Mouse (Mus musculus) G1E (cell line): Measurements from ENCODE around the gene Lmo3. TPM values are rescaled to one million over a fixed set of nuclear protein-coding genes. Genes with fewer than 3 reads are reported as not detected.

Experiments
- ATAC-seq: 2 replicates; pipeline ENCODE4 v1.8.0; 2016; ENCODE audit warnings: mild to moderate bottlenecking; ENCODE audit not compliant: insufficient number of reproducible peaks, poor library complexity, low FRiP score, severe bottlenecking; ENCODE audit errors: extremely low read depth
- DNase-seq: peaks from one replicate; pipeline ENCODE4 v3.0.0; 2012; ENCODE audit warnings: low spot score
- H3K27me3 ChIP-seq: 2 replicates; pipeline ENCODE4 v1.6.1; 2012; ENCODE audit warnings: mild to moderate bottlenecking, low read length, inconsistent platforms; ENCODE audit not compliant: insufficient read depth
- H3K36me3 ChIP-seq: replicated peaks from 2 replicates; pipeline ENCODE3; 2012; ENCODE audit warnings: mild to moderate bottlenecking, inconsistent platforms
- H3K4me1 ChIP-seq: 2 replicates; pipeline ENCODE4 v1.6.1; 2012; ENCODE audit warnings: low read depth, low read length, inconsistent platforms, mixed read lengths; ENCODE audit not compliant: insufficient read depth
- H3K4me3 ChIP-seq: 2 replicates; pipeline ENCODE4 v1.5.1; 2012; ENCODE audit warnings: low read depth, mild to moderate bottlenecking, inconsistent platforms, low read length, moderate library complexity, mixed read lengths
- H3K9me3 ChIP-seq: replicated peaks from 2 replicates; pipeline ENCODE4 v1.6.1; 2012; ENCODE audit warnings: inconsistent platforms
- CTCF ChIP-seq: IDR thresholded peaks from 2 replicates; pipeline ENCODE4 v1.5.1; 2012; ENCODE audit warnings: low read depth, low read length, inconsistent platforms, mixed read lengths
- GATA1 ChIP-seq: IDR thresholded peaks from 2 replicates; pipeline ENCODE4 v1.6.1; 2012; ENCODE audit warnings: borderline replicate concordance, low read length, inconsistent platforms, mixed read lengths
- GATA2 ChIP-seq: IDR thresholded peaks from 2 replicates; pipeline ENCODE4 v1.6.1; 2012; ENCODE audit warnings: low read depth, low read length, inconsistent platforms, borderline replicate concordance
- POLR2AphosphoS5 ChIP-seq: IDR thresholded peaks from 2 replicates; pipeline ENCODE4 v1.6.1; 2012; ENCODE audit warnings: low read depth, low read length, inconsistent platforms; ENCODE audit not compliant: insufficient replicate concordance
- TAL1 ChIP-seq: conservative IDR thresholded peaks from 2 replicates; pipeline ENCODE4 v1.6.1; 2012; ENCODE audit warnings: low read depth, low read length, inconsistent platforms, mixed read lengths
- polyA plus RNA-seq: library from polyadenylated mRNA; stranded (reverse); fragments of >175 nt; gene quantifications from 2 replicates; pipeline ENCODE4 v1.2.3, GENCODE M21; 2012
- total RNA-seq, 2 experiments: library from RNA; stranded (forward) in 1 of 2; stranded (reverse) in 1 of 2; fragments of 200-1000 nt in 1 of 2; fragments of >200 nt in 1 of 2; fragmentation: Nextera tagmentation in 1 of 2; gene quantifications; 2 replicates each; pipeline ENCODE4 v1.2.3; 2014 to 2017

The Lmo3 gene
- total and polyA plus RNA-seq, 3 experiments: 0.44 TPM; not detected in 2

DNA sequence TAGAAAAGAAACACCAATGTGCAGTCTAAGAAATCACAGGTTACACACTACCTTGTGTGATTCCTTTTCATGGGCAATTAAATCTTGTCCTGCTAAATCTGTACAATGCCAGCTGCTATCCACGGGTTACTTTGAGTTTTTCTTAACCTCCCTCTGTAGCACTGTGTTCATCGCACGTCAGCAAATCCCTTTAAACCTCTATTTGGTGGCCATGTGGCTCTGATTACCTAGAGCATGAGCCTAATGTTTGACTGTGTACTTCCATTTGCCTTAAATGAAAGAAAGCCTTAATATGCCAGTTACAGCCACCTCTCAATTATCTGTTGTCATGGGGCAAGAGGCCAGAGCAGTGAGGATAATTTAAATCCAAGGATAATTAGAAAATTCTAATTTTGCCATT is 98.9 kb downstream of the Lmo3 start:
- ATAC-seq: no peak
- H3K36me3 ChIP-seq: no peaks in the 10 kb centered on the region
- H3K4me3 ChIP-seq: no peak overlapping the region
- peaks cover 10% of the 10 kb centered on the region for H3K9me3 ChIP-seq
- H3K27me3 ChIP-seq: no peaks in the 10 kb centered on the region
- DNase-seq: no peak
- H3K4me1 ChIP-seq: no peaks in the 10 kb centered on the region
- no peak for TF ChIP-seq TAL1
- TF ChIP-seq CTCF: no peak
- TF ChIP-seq POLR2AphosphoS5: no peak
- TF ChIP-seq GATA1: no peak
- no peak for TF ChIP-seq GATA2

DNA sequence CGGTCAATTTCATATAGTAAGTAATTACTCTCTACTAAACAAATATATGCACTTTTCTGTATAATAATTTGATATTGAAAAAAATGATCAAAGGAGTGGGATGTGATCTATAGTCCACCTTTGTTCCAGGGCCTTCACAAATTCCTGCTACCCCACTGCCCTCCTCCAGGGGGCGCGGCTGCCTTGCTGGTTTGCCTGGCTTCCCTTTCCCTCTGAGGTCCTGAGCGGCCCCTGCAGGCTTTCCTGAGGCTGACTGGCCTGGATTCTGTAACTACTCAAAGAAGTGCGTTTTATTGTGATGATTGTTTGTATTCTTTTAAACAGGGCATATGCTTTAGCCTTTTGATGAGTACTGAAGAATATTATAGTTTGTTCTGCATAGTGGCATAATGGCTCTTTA is 104.2 kb downstream of the Lmo3 start:
- Histone ChIP-seq H3K4me3 (no peak overlapping the region), H3K9me3 (peaks cover 10% of the 10 kb centered on the region), H3K4me1 (no peaks in the 10 kb centered on the region), H3K36me3 (no peaks in the 10 kb centered on the region), H3K27me3 (no peaks in the 10 kb centered on the region)
- DNase-seq (no peak), ATAC-seq (no peak)
- TF ChIP-seq GATA2 (no peak), CTCF (no peak), GATA1 (no peak), POLR2AphosphoS5 (no peak), TAL1 (no peak)

DNA sequence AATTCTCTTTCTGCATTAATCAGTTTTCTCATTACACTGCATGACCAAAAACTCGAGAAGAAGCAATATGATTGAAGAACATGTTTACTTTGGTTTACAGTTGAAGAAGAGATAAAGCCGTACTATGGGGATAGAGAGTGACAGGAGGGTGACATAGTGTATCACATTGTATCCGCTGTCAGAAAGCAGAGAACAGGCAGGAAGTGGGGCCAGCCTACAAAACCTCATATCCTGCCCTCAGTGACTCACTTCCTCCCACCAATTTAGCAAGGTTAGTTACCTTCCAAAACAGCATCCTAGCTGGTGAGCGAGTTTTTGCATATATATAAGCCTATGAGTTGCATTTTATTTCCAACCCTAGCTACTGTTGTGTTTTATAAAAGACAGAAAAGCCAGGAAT is 112.6 kb downstream of the Lmo3 start:
- DNase-seq (no peak), ATAC-seq (no peak)
- H3K4me1 ChIP-seq: no peaks in the 10 kb centered on the region
- no peak overlapping the region for H3K4me3 ChIP-seq
- no peaks in the 10 kb centered on the region for H3K27me3 ChIP-seq
- peaks cover 3% of the 10 kb centered on the region; the same call in 1 of the 2 replicates for H3K9me3 ChIP-seq
- H3K36me3 ChIP-seq: no peaks in the 10 kb centered on the region
- TF ChIP-seq CTCF (no peak), GATA1 (no peak), POLR2AphosphoS5 (no peak), TAL1 (no peak)

DNA sequence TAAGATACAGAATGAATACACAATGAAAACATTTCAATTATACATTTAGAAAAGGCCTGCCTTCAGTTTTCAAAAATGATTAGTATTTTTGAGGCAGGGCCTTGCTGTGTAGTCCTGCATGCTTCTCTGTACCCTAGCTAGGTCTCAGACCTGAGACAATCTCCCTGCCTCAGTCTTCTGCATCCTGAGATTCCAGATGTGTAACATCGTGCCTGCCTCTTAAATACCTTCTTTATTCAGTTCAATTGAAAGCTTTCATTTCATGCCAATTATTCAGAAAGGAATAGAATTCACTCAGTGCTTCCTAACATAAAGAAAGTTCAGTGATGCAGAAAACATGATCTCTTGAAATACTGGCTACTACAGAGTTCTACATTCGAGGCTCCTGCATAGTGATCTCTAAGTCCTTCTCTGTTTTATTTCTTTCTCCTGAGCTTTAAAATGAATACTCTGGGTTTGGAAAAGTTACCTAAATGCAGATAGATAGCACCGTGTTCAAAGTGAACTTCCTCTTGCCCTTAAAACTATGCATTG is 137.2 kb downstream of the Lmo3 start:
- no peaks in the 10 kb centered on the region for H3K27me3 ChIP-seq
- no peak for DNase-seq

DNA sequence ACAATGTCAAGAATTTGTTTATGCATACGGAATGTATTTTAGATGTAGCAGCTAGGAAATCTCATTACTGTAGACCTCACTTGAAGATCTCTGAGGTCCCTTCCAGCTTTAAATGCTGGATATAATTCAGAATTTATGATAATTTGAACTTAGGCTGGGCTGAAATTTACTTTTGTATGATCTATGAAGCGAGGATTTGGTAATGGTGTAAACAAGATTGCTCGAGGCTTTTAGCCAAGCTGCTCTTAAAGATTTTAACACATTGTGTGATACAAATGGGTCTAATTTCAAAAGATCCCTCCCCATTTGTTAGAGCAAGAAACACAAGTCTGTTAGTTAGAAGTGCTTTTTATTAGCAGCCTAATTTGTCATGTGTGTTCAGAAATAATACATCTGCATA is 144.4 kb downstream of the Lmo3 start:
- ATAC-seq (no peak), DNase-seq (no peak)
- no peak overlapping the region for H3K4me3 ChIP-seq
- H3K27me3 ChIP-seq: no peaks in the 10 kb centered on the region
- no peaks in the 10 kb centered on the region for H3K36me3 ChIP-seq
- no peaks in the 10 kb centered on the region for H3K4me1 ChIP-seq
- H3K9me3 ChIP-seq: peaks cover 8% of the 10 kb centered on the region
- TF ChIP-seq GATA1 (no peak), CTCF (no peak), GATA2 (no peak), POLR2AphosphoS5 (no peak), TAL1 (no peak)

More for the DNA sequence above, 137.2 kb downstream of the Lmo3 start:
- TF ChIP-seq GATA2 (no peak), GATA1 (no peak), CTCF (no peak), TAL1 (no peak), POLR2AphosphoS5 (no peak)
- Histone ChIP-seq H3K4me3 (no peak overlapping the region), H3K4me1 (no peaks in the 10 kb centered on the region), H3K36me3 (no peaks in the 10 kb centered on the region), H3K9me3 (0 out of 2 replicates have a peak, but pooled peaks cover 2% of the 10 kb centered on the region)
- ATAC-seq: no peak

DNA sequence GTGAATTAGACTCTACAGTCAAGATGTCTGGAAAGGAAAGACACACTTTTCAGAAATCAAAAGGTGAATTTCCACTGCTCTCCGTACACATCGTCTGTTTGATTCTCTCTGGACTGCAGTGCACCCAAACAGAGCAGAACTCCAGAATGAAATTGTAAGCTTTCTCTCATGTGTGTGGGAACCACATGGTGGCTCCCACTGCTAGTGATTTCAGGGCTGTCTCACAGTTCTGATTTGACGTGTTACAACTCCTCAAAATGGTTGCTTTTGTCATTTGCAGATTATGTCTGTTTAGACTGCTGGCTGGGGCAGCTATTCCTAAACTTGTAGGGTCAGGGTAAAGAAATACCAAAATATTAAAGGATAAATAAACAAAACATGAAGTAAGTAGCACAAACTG is 145.0 kb downstream of the Lmo3 start:
- TF ChIP-seq POLR2AphosphoS5 (no peak), GATA2 (no peak), TAL1 (no peak)
- DNase-seq (no peak), ATAC-seq (no peak)
- no peaks in the 10 kb centered on the region for H3K36me3 ChIP-seq
- peaks cover 8% of the 10 kb centered on the region for H3K9me3 ChIP-seq
- no peaks in the 10 kb centered on the region for H3K27me3 ChIP-seq
- H3K4me1 ChIP-seq: no peaks in the 10 kb centered on the region
- H3K4me3 ChIP-seq: no peak overlapping the region
